Mouse (Mus musculus): ENCODE results near the gene Btbd11. TPM values are rescaled to one million over a fixed set of nuclear protein-coding genes. Genes with fewer than 3 reads are reported as not detected.

The Btbd11 gene
- polyA plus RNA-seq, 1 experiment from 2014 or later = 13.5 TPM

GRCm38 (mm10) chr10:85437217-85437616 lies 50.6 kb downstream of the Btbd11 start:
- no peak for ATAC-seq (ENCODE audit: low read depth)
- no peak overlapping the region for H3K4me3 ChIP-seq
- no peak overlapping the region for H3K27ac ChIP-seq (replicated peaks)
- H3K9me3 ChIP-seq = 0 out of 2 replicates have a peak, but pooled peaks cover 4% of the 10 kb centered on the region
- 89% methylated on average over 3 of the region's 3 CpGs for WGBS
- H3K36me3 ChIP-seq = no peaks in the 10 kb centered on the region
- no peak overlapping the region for H3K4me2 ChIP-seq
- H3K9ac ChIP-seq = no peak overlapping the region
- H3K4me1 ChIP-seq (replicated peaks) = no peaks in the 10 kb centered on the region
- H3K27me3 ChIP-seq = no peaks in the 10 kb centered on the region

DNA sequence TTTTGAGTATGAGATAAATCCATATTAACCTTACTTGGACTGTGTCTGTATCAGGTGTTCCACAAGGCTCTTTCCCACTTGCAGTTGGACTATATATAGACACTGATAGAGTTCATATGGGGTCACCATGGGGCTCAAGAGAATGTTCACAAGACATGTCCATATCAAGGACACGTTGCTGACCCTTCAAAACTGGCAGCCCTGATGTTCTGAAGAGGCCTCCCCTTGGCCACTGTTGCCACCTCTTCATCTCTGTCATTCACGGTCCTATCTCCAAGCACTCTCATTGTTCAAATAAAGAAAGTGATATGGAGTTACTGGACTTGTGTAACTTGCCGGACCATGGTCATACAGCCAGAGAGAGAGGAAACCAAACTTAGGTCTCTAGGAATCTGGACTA lies 56.8 kb downstream of the Btbd11 start:
- Histone ChIP-seq H3K27ac (replicated peaks) (no peak overlapping the region), H3K9me3 (no peaks in the 10 kb centered on the region), H3K36me3 (no peaks in the 10 kb centered on the region), H3K9ac (no peak overlapping the region), H3K4me2 (no peak overlapping the region), H3K4me3 (no peak overlapping the region), H3K4me1 (replicated peaks) (peaks cover 4% of the 10 kb centered on the region), H3K27me3 (no peaks in the 10 kb centered on the region; the same call in 1 of the 2 replicates)
- ATAC-seq (ENCODE audit: low read depth) = no peak
- 91% methylated on average over 3 of the region's 3 CpGs for WGBS

GRCm38 (mm10) chr10:85445891-85446290 lies 59.3 kb downstream of the Btbd11 start:
- Histone ChIP-seq H3K36me3 (no peaks in the 10 kb centered on the region), H3K4me1 (replicated peaks) (peaks cover 7% of the 10 kb centered on the region), H3K4me3 (no peak overlapping the region), H3K27ac (replicated peaks) (no peak overlapping the region), H3K9ac (no peak overlapping the region), H3K4me2 (no peak overlapping the region), H3K9me3 (no peaks in the 10 kb centered on the region), H3K27me3 (peaks cover 17% of the 10 kb centered on the region)
- ATAC-seq (ENCODE audit: low read depth) = no peak
- WGBS = 85% methylated on average over 3 of the region's 3 CpGs

- H3K4me2 ChIP-seq = no peak overlapping the region
- H3K4me3 ChIP-seq = no peak overlapping the region
- H3K9me3 ChIP-seq = no peaks in the 10 kb centered on the region
- H3K9ac ChIP-seq = no peak overlapping the region
- WGBS = 84% methylated on average over 1 of the region's 1 CpGs
- H3K27ac ChIP-seq (replicated peaks) = no peak overlapping the region
- H3K36me3 ChIP-seq = no peaks in the 10 kb centered on the region
- peaks cover 17% of the 10 kb centered on the region for H3K27me3 ChIP-seq
- ATAC-seq (ENCODE audit: low read depth) = no peak
- peaks cover 15% of the 10 kb centered on the region for H3K4me1 ChIP-seq (replicated peaks)
Observed at GRCm38 (mm10) chr10:85446700-85447099, 60.1 kb downstream of the Btbd11 start.

DNA sequence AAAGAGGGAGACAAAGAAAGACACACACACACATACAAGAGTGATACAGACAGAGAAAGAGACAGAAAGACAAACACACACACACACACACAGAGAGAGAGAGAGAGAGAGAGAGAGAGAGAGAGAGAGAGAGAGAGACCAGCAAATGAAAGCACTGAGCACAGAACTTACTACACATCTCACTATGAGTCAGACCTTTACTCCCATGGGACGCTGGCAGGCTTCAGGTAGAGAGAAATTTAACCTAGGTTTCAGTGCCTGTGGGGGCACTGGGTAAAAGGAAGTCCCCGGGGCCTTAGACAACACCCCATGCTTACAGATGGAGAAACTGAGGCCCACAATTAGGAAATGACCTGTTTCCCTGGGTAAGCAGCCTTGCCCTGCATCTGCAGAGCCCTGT lies 61.3 kb downstream of the Btbd11 start:
- no peak for ATAC-seq (ENCODE audit: low read depth)
- Histone ChIP-seq H3K4me3 (no peak overlapping the region), H3K9ac (no peak overlapping the region), H3K27ac (replicated peaks) (peak overlapping the region; percentile 57; the same call in 1 of the 2 replicates), H3K4me1 (replicated peaks) (peaks cover 22% of the 10 kb centered on the region), H3K4me2 (no peak overlapping the region), H3K27me3 (peaks cover 26% of the 10 kb centered on the region), H3K36me3 (no peaks in the 10 kb centered on the region), H3K9me3 (no peaks in the 10 kb centered on the region)
- 81% methylated on average over 2 of the region's 2 CpGs for WGBS

DNA sequence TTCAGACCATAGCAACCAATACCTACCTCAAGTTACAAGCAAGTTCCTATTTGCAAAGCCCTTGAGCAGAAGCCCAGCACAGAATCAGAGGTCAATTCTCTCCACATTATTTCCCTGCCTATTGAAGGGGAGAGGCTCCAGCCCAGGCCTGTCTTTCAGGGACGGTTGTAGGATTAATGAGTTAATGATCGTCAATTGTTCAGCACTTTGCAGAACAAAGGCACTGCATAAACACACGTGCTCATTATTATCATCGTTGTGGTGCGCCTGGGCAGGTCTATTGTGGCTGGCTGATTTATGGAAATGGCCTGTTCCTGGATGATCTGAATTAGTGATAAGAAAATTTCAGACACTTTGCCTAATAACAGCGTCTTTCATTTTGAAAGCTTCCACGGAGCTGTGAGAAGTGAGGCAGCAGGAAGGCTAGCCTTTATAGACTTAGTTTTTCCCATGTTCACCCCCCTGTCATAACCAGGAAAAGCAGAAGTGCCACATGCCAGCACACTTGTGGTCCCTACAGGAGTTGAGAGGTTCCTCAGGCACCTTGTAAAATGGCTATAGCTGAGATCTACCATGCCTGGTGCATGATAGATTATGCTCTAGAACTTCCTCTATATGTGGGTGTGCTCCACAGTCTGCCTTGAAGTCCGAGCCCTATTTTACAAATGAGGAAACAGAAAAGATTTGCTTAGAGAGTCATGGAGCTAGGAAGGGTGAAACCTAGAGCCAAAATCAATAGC lies 65.2 kb downstream of the Btbd11 start:
- Histone ChIP-seq H3K9ac (no peak overlapping the region), H3K9me3 (no peaks in the 10 kb centered on the region), H3K27me3 (peaks cover 53% of the 10 kb centered on the region), H3K4me2 (no peak overlapping the region), H3K4me3 (no peak overlapping the region), H3K36me3 (no peaks in the 10 kb centered on the region), H3K27ac (replicated peaks) (no peak overlapping the region), H3K4me1 (replicated peaks) (peaks cover 19% of the 10 kb centered on the region)
- no peak for ATAC-seq (ENCODE audit: low read depth)
- 14% methylated on average over 8 of the region's 8 CpGs for WGBS

DNA sequence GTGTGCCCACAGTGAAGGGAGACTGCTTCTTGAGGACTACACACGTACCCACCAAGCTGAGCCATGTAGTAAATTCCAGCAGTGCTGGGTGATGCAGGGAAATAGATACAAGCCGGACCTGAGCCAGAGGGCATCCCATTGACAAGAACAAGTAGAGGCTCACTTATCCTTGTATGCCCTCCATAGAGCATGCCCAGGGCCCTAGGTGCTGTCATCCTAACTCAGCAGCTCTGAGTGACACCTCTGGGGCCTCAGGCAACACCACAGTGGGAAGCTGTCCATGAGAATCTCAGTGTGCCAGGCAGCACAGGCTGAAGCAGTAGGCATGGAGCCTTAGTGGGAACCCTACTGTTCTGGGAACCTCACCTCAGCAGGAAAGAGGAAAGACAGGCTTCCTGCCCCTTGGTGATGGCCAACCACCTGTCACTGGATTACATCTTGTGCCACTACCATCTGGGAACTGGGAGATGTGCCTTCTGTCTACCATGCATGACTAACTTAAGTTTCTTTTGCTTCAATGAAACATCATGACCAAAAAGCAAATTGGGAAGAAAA lies 66.7 kb downstream of the Btbd11 start:
- Histone ChIP-seq H3K27ac (replicated peaks) (no peak overlapping the region), H3K4me3 (no peak overlapping the region), H3K4me2 (no peak overlapping the region), H3K9me3 (no peaks in the 10 kb centered on the region), H3K27me3 (peaks cover 58% of the 10 kb centered on the region), H3K4me1 (replicated peaks) (peaks cover 22% of the 10 kb centered on the region; the same call in 1 of the 2 replicates), H3K36me3 (no peaks in the 10 kb centered on the region), H3K9ac (no peak overlapping the region)
- no peak for ATAC-seq (ENCODE audit: low read depth)
- 93% methylated on average over 2 of the region's 2 CpGs for WGBS

DNA sequence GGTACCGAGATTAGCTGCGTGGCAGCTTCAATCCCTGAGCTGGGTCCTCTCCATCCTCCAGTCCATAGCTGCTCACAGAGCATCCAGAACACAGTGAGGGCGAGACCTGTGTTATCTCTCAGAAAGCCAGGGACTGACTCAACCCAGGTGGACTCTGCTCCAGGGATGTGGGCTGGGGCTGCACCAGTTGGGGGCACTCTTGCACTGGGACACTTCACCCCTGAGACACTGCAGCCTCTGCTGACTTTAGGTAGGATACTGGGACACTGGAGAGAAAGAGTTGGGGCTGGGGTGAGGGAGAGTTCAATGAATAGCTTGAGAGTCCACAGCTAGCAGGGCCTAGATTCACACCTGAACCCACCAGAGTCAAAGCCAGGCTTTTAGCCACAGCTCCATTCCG lies 69.4 kb downstream of the Btbd11 start:
- Histone ChIP-seq H3K27me3 (peaks cover 41% of the 10 kb centered on the region), H3K9ac (no peak overlapping the region), H3K27ac (replicated peaks) (no peak overlapping the region), H3K36me3 (no peaks in the 10 kb centered on the region), H3K4me1 (replicated peaks) (peaks cover 27% of the 10 kb centered on the region), H3K4me2 (no peak overlapping the region), H3K4me3 (no peak overlapping the region), H3K9me3 (no peaks in the 10 kb centered on the region)
- 47% methylated on average over 4 of the region's 4 CpGs for WGBS
- no peak for ATAC-seq (ENCODE audit: low read depth)

DNA sequence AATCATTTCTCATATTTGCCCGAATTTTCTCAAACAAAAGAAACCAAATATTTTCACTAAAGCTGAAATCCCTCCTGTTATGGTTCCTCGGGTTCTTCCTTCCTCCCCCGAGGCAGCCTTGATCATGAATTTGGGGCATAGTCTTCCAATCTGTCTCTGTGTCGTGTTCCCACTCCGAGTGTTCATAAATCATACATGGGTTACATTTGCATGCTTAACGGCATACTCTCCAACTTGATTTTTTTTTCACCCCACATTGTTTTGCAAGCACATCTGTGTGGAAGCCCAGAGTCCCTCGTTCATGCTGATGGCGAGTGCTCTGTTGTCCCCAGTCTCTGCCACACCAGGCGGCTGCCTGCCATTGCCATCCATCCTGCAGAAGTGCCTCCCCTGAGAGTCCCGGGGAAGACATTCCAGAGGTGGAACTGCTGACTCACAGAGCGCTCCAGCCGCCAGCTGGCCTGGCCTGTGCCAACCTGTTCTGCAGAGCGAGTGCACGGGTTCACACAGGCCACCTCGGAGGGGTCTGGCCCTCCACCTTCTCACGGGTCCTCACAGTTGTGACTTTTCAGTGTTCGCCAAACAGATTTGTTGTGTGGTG lies 72.2 kb downstream of the Btbd11 start:
- WGBS = 36% methylated on average over 17 of the region's 17 CpGs
- H3K9ac ChIP-seq = peak overlapping the region; percentile 32; the same call in 1 of the 2 replicates

DNA sequence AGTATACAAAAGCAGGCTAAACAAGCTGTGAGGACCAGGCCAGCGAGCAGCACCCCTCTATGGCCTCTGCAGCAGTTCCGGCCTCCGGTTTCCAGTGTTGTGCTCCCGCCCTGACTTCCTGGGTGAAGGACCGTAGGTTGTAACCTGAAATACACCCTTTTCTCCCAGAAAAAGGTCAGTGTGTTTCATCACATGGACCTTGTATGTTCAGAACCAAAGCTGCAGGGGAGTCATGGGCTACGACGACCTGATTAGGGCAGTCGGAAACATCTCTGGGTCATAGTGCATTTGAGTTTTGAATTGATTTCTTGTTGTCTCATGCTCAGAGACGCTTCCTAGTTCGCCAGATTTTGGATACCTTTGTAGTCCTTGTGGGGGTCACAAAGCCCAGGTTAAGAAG lies 74.1 kb downstream of the Btbd11 start:
- Histone ChIP-seq H3K4me2 (no peak overlapping the region), H3K36me3 (no peaks in the 10 kb centered on the region), H3K27me3 (peaks cover 14% of the 10 kb centered on the region), H3K9me3 (no peaks in the 10 kb centered on the region), H3K9ac (no peak overlapping the region), H3K27ac (replicated peaks) (no peak overlapping the region), H3K4me1 (replicated peaks) (peaks cover 30% of the 10 kb centered on the region), H3K4me3 (no peak overlapping the region)
- WGBS = 92% methylated on average over 10 of the region's 10 CpGs
- no peak for ATAC-seq (ENCODE audit: low read depth)

More for the DNA sequence above, 72.2 kb downstream of the Btbd11 start:
- Histone ChIP-seq H3K4me2 (peak overlapping the region; percentile 22; the same call in 1 of the 2 replicates), H3K36me3 (no peaks in the 10 kb centered on the region), H3K9me3 (no peaks in the 10 kb centered on the region), H3K27ac (replicated peaks) (peak overlapping the region; percentile 56), H3K4me3 (no peak overlapping the region), H3K4me1 (replicated peaks) (peaks cover 15% of the 10 kb centered on the region), H3K27me3 (peaks cover 24% of the 10 kb centered on the region)
- ATAC-seq (ENCODE audit: low read depth) = peak; percentile 71; the same call in 1 of the 2 replicates

DNA sequence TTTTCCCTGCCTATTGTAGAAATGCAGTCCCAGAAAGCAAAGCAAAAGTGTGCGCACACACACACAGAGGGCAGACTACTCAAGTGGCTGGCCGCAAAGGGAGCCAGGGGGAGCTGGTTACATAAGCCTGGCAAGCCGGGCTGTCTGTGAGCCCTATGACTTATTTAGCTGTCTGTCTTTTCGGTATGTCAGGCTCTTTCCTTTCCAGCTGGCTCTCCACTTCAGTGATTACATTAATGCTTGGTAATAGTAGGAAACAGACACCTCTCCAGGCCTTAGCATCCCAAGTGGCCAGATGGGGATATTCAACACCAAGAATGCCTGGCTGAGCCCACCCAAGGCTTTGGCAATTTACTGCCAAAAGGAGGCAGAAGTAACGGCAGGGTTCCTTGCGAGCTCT lies 77.5 kb downstream of the Btbd11 start:
- no peak for ATAC-seq (ENCODE audit: low read depth)

More for the DNA sequence above, 77.5 kb downstream of the Btbd11 start:
- H3K9ac ChIP-seq = no peak overlapping the region
- H3K27me3 ChIP-seq = no peaks in the 10 kb centered on the region
- H3K4me2 ChIP-seq = no peak overlapping the region
- WGBS = 38% methylated on average over 6 of the region's 6 CpGs
- H3K4me1 ChIP-seq (replicated peaks) = peaks cover 52% of the 10 kb centered on the region
- no peaks in the 10 kb centered on the region for H3K9me3 ChIP-seq
- H3K4me3 ChIP-seq = no peak overlapping the region
- no peaks in the 10 kb centered on the region for H3K36me3 ChIP-seq
- peak overlapping the region; percentile 6; the same call in 1 of the 2 replicates for H3K27ac ChIP-seq (replicated peaks)

Data from neural tube, embryonic 13.5 days (tissue).